Mouse (Mus musculus): Measurements from ENCODE around the gene Map3k1. TPM values are rescaled to one million over a fixed set of nuclear protein-coding genes. Genes with fewer than 3 reads are reported as not detected.

The Map3k1 gene
- total and polyA plus RNA-seq, 3 experiments, result 24.6 to 99.2 (median 51.8) TPM

DNA sequence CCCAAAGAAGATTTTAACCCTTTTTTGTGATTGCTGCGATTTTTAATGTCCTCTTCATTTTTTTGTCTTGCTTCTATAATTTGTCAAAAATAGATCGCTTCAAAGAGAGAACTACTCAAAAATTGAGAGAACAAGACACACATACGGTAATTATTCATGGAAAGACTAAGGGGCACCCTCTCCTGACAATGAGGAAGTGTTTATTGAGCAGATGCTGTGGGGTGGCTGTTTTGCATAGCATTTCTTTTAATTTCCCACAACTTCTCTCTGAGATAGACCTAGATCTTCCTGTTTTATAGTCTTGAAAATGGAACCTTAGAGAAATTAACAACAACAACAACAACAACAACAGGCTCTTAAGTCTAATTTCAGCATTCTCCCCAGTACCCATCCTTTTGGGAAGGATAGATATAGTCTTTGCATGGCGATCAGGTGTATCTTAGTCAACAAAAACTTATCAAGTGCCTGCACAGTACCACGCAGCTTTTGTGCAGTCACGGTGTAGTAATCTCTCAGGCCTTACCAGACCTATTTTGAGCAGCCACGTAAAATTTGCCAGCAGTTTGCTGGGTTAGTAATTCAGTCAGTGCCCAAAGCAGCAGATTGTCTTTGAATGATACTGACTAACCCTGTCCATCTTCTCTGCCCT lies 13.1 kb upstream of the Map3k1 start:
- peaks cover 21% of the 10 kb centered on the region for H3K4me1 ChIP-seq (ENCODE audit: insufficient read depth, low read depth, low read length)
- no peaks in the 10 kb centered on the region for H3K9me3 ChIP-seq (replicated peaks)
- no peak for TF ChIP-seq POLR2AphosphoS5 (IDR thresholded peaks at IDR 0.05; ENCODE audit: insufficient replicate concordance, low read depth, low read length)
- ATAC-seq (ENCODE audit: extremely low read depth, insufficient number of reproducible peaks, low FRiP score, poor library complexity, severe bottlenecking), result no peak
- DNase-seq (ENCODE audit: low spot score), result no peak
- no peak overlapping the region for H3K4me3 ChIP-seq (ENCODE audit: low read depth, low read length)
- peaks cover 17% of the 10 kb centered on the region; the same call in 1 of the 2 replicates for H3K27me3 ChIP-seq (ENCODE audit: insufficient read depth, low read length)
- no peaks in the 10 kb centered on the region for H3K36me3 ChIP-seq (replicated peaks)

DNA sequence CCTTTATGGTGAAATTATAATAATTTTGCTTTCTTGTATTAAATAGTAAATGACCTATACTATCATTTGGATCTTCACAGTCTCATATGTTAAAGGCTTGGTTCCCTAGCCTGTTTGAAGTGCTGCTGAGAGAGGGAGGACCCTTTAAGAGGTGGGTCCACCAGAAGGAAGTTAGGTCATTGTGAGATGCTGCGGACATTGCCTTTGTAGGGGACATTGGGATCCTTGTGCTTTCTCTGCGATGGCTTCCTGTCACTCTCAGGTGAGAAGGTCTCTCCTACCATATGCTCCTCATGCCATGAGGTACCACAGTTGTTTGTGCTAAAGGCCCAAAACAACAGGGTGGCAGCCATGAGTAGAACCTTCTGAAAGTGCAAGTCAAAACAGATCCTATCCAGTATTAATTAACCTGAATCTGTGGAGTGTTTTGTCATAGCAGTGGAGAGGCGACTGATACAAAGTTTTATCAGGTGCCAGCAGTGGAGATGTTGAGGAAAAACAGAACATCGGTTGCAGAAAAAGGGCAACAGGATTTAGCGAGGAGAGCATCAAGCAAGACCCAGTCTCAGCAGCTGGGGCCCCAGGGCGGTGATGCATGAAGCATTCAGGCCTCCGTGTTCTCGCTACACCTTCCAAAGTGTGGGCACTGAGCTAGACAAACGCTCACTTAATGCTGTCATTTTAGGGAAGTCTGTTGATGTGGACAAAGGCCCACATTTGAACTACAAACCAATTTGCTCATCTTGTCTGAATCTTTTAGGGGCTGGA lies 11.0 kb upstream of the Map3k1 start:
- no peak for TF ChIP-seq GATA1 (IDR thresholded peaks at IDR 0.05; ENCODE audit: borderline replicate concordance, low read length)
- no peak for TF ChIP-seq GATA2 (IDR thresholded peaks at IDR 0.05; ENCODE audit: borderline replicate concordance, low read depth, low read length)
- no peak for TF ChIP-seq POLR2AphosphoS5 (IDR thresholded peaks at IDR 0.05; ENCODE audit: insufficient replicate concordance, low read depth, low read length)
- no peak for TF ChIP-seq CTCF (IDR thresholded peaks at IDR 0.05; ENCODE audit: low read depth, low read length)
- TF ChIP-seq TAL1 (conservative IDR thresholded peaks at IDR 0.05; ENCODE audit: low read depth, low read length), result no peak
- no peak overlapping the region for H3K4me3 ChIP-seq (ENCODE audit: low read depth, low read length)

DNA sequence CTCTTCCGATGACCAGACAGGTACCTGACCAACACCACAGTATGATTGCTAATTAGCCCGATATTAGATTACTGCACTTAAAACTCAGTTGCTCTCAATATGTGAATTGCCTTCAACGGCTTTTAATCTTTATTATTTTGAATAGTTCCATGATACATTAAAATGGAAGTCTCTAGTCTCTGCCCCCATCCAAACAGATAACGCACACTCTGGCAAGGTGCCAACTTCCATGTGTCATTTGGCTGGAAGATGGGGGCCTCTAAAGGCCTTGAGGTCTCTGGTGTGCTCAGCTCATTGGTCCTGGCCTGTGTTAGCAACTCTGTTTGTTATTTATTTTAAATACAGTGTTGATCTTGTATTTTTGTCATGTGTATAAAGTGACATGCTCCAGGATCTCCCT lies 10.3 kb upstream of the Map3k1 start:
- DNase-seq (ENCODE audit: low spot score) (no peak), ATAC-seq (ENCODE audit: extremely low read depth, insufficient number of reproducible peaks, low FRiP score, poor library complexity, severe bottlenecking) (no peak)
- no peaks in the 10 kb centered on the region for H3K36me3 ChIP-seq (replicated peaks)
- TF ChIP-seq CTCF (IDR thresholded peaks at IDR 0.05; ENCODE audit: low read depth, low read length), result no peak
- TF ChIP-seq TAL1 (conservative IDR thresholded peaks at IDR 0.05; ENCODE audit: low read depth, low read length), result no peak
- TF ChIP-seq GATA2 (IDR thresholded peaks at IDR 0.05; ENCODE audit: borderline replicate concordance, low read depth, low read length), result no peak
- no peak for TF ChIP-seq POLR2AphosphoS5 (IDR thresholded peaks at IDR 0.05; ENCODE audit: insufficient replicate concordance, low read depth, low read length)
- TF ChIP-seq GATA1 (IDR thresholded peaks at IDR 0.05; ENCODE audit: borderline replicate concordance, low read length), result no peak
- peaks cover 17% of the 10 kb centered on the region; the same call in 1 of the 2 replicates for H3K27me3 ChIP-seq (ENCODE audit: insufficient read depth, low read length)
- H3K4me1 ChIP-seq (ENCODE audit: insufficient read depth, low read depth, low read length), result peaks cover 20% of the 10 kb centered on the region
- no peak overlapping the region for H3K4me3 ChIP-seq (ENCODE audit: low read depth, low read length)
- H3K9me3 ChIP-seq (replicated peaks), result peaks cover 2% of the 10 kb centered on the region; the same call in 1 of the 2 replicates

More for the DNA sequence above, 11.0 kb upstream of the Map3k1 start:
- peaks cover 17% of the 10 kb centered on the region; the same call in 1 of the 2 replicates for H3K27me3 ChIP-seq (ENCODE audit: insufficient read depth, low read length)
- no peak for DNase-seq (ENCODE audit: low spot score)
- ATAC-seq (ENCODE audit: extremely low read depth, insufficient number of reproducible peaks, low FRiP score, poor library complexity, severe bottlenecking), result no peak
- H3K9me3 ChIP-seq (replicated peaks), result peaks cover 2% of the 10 kb centered on the region; the same call in 1 of the 2 replicates
- H3K36me3 ChIP-seq (replicated peaks), result no peaks in the 10 kb centered on the region
- peaks cover 21% of the 10 kb centered on the region for H3K4me1 ChIP-seq (ENCODE audit: insufficient read depth, low read depth, low read length)

DNA sequence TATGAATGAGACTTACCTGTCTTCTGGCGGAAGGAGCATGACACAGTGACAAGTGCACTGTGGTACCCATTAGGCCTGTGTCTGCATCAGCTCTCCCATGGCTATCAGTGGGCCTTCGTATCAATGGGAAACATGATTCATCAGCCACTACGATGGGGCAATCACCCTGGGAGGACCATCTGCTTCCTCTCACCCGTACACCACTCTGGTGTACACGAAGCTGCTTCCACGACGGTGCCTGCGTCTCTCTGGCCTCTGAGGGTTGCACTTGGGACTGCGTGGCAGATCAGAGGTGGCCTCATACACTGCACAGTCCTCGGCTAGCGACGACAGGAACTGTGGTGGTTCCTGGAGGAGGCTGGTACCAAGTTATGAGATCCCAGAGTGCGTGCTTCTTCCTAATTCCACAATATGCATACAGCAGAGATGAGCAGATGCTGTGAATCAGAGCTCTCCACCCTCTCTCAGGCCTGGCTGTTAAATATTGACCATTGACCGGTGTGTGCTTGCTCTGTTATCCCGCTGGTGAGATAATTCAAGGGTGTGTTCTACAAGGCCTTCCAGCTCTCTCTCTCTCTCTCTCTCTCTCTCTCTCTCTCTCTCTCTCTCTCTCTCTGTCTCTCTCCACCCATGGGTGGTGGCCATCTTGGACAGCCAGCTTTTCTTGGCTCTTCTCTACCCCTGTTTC lies 9.6 kb upstream of the Map3k1 start:
- TF ChIP-seq TAL1 (conservative IDR thresholded peaks at IDR 0.05; ENCODE audit: low read depth, low read length) (no peak), POLR2AphosphoS5 (IDR thresholded peaks at IDR 0.05; ENCODE audit: insufficient replicate concordance, low read depth, low read length) (no peak), GATA1 (IDR thresholded peaks at IDR 0.05; ENCODE audit: borderline replicate concordance, low read length) (no peak)
- Histone ChIP-seq H3K9me3 (replicated peaks) (peaks cover 2% of the 10 kb centered on the region; the same call in 1 of the 2 replicates), H3K36me3 (replicated peaks) (no peaks in the 10 kb centered on the region), H3K27me3 (ENCODE audit: insufficient read depth, low read length) (peaks cover 17% of the 10 kb centered on the region; the same call in 1 of the 2 replicates), H3K4me1 (ENCODE audit: insufficient read depth, low read depth, low read length) (peaks cover 19% of the 10 kb centered on the region), H3K4me3 (ENCODE audit: low read depth, low read length) (no peak overlapping the region)
- ATAC-seq (ENCODE audit: extremely low read depth, insufficient number of reproducible peaks, low FRiP score, poor library complexity, severe bottlenecking) (no peak), DNase-seq (ENCODE audit: low spot score) (no peak)

DNA sequence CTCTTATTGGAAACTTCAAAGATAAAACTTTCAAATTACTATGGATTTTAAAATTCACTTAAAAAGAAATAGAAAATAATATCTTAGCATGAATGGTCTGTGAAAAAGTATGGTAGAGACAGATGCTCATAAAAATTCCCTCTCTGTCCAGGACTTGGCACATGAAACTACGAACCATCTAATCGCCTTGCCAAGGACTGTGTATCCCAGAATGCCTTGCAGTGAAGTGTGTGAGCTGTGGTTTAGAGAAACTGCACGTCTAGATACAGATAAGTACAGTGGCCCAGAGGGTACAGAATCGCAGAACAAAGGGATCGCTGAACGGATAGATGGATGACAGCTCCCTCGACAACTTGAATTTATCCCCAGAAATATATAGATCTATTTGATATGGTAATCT lies 9.0 kb upstream of the Map3k1 start:
- Histone ChIP-seq H3K4me3 (ENCODE audit: low read depth, low read length) (no peak overlapping the region), H3K27me3 (ENCODE audit: insufficient read depth, low read length) (peaks cover 17% of the 10 kb centered on the region; the same call in 1 of the 2 replicates), H3K4me1 (ENCODE audit: insufficient read depth, low read depth, low read length) (peaks cover 19% of the 10 kb centered on the region), H3K9me3 (replicated peaks) (peaks cover 2% of the 10 kb centered on the region; the same call in 1 of the 2 replicates), H3K36me3 (replicated peaks) (no peaks in the 10 kb centered on the region)
- no peak for TF ChIP-seq TAL1 (conservative IDR thresholded peaks at IDR 0.05; ENCODE audit: low read depth, low read length)
- TF ChIP-seq CTCF (IDR thresholded peaks at IDR 0.05; ENCODE audit: low read depth, low read length), result no peak
- TF ChIP-seq GATA2 (IDR thresholded peaks at IDR 0.05; ENCODE audit: borderline replicate concordance, low read depth, low read length), result no peak
- TF ChIP-seq POLR2AphosphoS5 (IDR thresholded peaks at IDR 0.05; ENCODE audit: insufficient replicate concordance, low read depth, low read length), result no peak
- TF ChIP-seq GATA1 (IDR thresholded peaks at IDR 0.05; ENCODE audit: borderline replicate concordance, low read length), result no peak
- ATAC-seq (ENCODE audit: extremely low read depth, insufficient number of reproducible peaks, low FRiP score, poor library complexity, severe bottlenecking), result no peak
- DNase-seq (ENCODE audit: low spot score), result no peak

DNA sequence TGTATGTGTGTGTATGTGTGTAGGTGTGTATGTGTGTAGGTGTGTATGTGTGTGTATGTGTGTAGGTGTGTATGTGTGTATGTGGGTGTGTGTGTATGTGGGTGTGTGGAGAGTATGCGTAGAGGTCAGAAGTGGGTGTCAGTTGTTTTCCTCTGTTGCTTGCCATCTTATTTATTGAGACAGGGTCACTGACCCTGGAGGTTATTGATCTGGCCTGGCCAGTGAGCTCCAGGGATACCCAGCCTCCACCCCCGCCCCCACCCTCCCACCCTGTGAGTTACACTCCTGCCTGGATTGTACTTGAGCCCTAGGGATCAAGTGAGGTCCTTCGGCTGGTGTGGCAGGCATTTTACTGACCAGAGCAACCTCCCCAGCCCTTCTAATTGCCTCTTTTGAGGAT lies 7.6 kb upstream of the Map3k1 start:
- TF ChIP-seq CTCF (IDR thresholded peaks at IDR 0.05; ENCODE audit: low read depth, low read length) (no peak), GATA2 (IDR thresholded peaks at IDR 0.05; ENCODE audit: borderline replicate concordance, low read depth, low read length) (no peak), POLR2AphosphoS5 (IDR thresholded peaks at IDR 0.05; ENCODE audit: insufficient replicate concordance, low read depth, low read length) (no peak), TAL1 (conservative IDR thresholded peaks at IDR 0.05; ENCODE audit: low read depth, low read length) (no peak), GATA1 (IDR thresholded peaks at IDR 0.05; ENCODE audit: borderline replicate concordance, low read length) (no peak)
- Histone ChIP-seq H3K4me1 (ENCODE audit: insufficient read depth, low read depth, low read length) (peaks cover 16% of the 10 kb centered on the region), H3K9me3 (replicated peaks) (peaks cover 2% of the 10 kb centered on the region; the same call in 1 of the 2 replicates), H3K36me3 (replicated peaks) (no peaks in the 10 kb centered on the region), H3K27me3 (ENCODE audit: insufficient read depth, low read length) (peaks cover 18% of the 10 kb centered on the region; the same call in 1 of the 2 replicates), H3K4me3 (ENCODE audit: low read depth, low read length) (no peak overlapping the region)
- no peak for ATAC-seq (ENCODE audit: extremely low read depth, insufficient number of reproducible peaks, low FRiP score, poor library complexity, severe bottlenecking)
- no peak for DNase-seq (ENCODE audit: low spot score)

Data from G1E (cell line).